Mouse (Mus musculus) brown adipose tissue, adult 24 weeks (tissue): ENCODE results near the gene Rreb1. TPM values are rescaled to one million over a fixed set of nuclear protein-coding genes. Genes with fewer than 3 reads are reported as not detected.

Experiments
- H3K27ac ChIP-seq: fragments of 200-500 bp; replicated peaks from 2 replicates; pipeline ENCODE4 v1.5.1; 2012; ENCODE audit warnings: low read depth, mild to moderate bottlenecking, low read length
- H3K4me1 ChIP-seq: fragments of 200-500 bp; 2 replicates; pipeline ENCODE4 v1.6.1; 2012; ENCODE audit warnings: low read length, mixed read lengths; ENCODE audit not compliant: control insufficient read depth, insufficient read depth, insufficient read length
- H3K4me3 ChIP-seq: fragments of 200-500 bp; 2 replicates; pipeline ENCODE4 v1.5.1; 2012; ENCODE audit warnings: low read depth, mild to moderate bottlenecking, low read length, moderate library complexity; ENCODE audit not compliant: insufficient read depth
- polyA plus RNA-seq: library from polyadenylated mRNA; stranded (reverse); fragments of >200 nt; gene quantifications from 2 replicates; pipeline ENCODE4 v1.2.4, GENCODE M21; 2012; ENCODE audit not compliant: missing spikeins, insufficient read depth, insufficient read length

Rreb1 gene
- polyA plus RNA-seq, 1 experiment = 43.1 TPM

DNA sequence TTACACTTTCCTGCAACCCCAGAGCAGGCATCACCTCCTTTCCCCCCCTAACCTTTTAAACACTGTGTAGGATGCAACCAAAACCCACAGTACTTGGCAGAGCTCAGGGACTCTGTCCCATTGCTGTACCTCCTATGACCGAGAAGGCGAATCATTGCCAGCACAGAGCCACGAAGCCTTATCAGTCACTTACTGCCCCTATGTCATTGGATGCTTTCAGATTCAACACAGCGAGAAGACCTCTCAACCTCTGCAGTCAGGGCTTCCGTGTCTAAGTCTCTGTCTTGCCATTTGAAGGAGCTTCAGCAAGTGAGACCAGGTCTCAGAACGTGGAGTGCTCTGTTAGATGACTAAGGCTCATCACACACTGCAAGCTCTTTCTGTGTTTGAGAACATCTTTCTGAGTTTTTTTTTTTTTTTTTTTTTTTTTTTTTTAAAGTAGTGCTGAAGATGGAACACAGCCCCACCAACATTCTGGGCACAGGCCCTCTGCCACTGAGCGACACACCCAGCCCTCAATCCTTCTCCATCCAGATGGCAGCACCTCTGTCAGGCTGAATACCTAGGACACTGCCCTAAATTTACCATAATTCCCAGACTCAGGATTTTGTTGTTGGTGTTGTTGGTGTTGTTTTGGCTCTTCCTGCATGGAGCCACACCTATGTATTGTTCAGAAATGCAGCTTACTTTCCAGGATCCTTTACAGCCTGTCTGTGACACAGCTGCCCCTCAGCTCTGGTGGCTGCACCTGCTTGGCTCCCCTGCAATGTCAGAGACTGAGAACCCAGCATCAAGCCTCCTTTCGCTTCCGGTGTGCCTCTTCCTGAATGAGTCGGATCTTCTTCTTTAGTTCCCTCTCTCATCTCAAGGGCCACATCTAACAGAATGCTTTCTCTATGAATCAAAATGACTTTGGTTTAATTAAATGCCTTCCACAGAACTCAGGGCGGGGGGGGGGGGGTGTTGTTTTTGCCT, 23.2 kb downstream of the Rreb1 start:
- Histone ChIP-seq H3K4me3 (no peak overlapping the region), H3K27ac (no peak overlapping the region), H3K4me1 (peaks cover 11% of the 10 kb centered on the region)

- H3K4me1 ChIP-seq = peaks cover 11% of the 10 kb centered on the region
- peak overlapping the region; percentile 58; the same call in 1 of the 2 replicates for H3K27ac ChIP-seq
- no peak overlapping the region for H3K4me3 ChIP-seq
Observed at GRCm38 (mm10) chr13:37802246-37803003, 24.2 kb downstream of the Rreb1 start.

DNA sequence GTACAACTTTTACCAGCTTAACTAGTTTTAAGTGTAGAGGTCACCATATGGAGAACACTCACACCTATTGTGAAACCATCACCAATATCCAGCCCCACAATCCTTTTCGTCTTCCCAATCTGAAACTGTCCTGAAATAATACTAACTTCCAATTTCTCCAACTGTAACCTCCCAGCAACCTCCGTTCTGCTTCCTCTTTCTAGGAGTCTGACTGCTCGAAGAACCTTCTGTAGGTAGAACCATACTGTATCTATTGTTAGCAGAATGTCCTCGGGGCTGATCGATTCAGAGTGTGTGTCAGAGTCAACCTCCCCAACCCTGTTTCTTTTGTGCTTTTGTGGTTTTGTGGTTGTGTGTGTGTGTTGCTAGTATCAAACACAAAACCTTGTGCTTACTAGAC, 25.0 kb downstream of the Rreb1 start:
- 0 out of 2 replicates have a peak overlapping the region, but pooled peaks have one; percentile 25 for H3K27ac ChIP-seq
- peaks cover 11% of the 10 kb centered on the region for H3K4me1 ChIP-seq
- no peak overlapping the region for H3K4me3 ChIP-seq

DNA sequence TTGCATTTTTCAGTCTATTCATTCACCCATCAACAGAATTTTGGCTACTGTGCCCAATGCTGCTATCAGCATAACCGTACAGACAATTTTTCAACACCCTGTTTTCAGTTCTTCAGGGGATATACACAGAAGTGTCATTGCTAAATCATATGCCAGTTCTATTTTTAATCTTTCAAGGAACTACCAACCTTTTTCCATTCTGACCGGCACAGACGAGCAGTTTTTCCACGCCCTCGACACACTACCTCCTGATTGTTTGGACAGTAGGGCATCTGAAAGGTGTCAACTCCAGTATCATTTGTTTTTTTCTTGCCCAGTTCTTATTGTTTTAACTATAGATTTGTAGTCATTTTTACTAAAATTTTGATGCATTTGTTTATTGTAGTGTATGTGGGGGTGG, 25.8 kb downstream of the Rreb1 start:
- Histone ChIP-seq H3K4me3 (no peak overlapping the region), H3K27ac (no peak overlapping the region), H3K4me1 (peaks cover 11% of the 10 kb centered on the region)

- H3K27ac ChIP-seq = no peak overlapping the region
Observed at GRCm38 (mm10) chr13:37815001-37815400, 36.8 kb downstream of the Rreb1 start.

GRCm38 (mm10) chr13:37816736-37817135, 38.5 kb downstream of the Rreb1 start:
- Histone ChIP-seq H3K27ac (no peak overlapping the region), H3K4me1 (no peaks in the 10 kb centered on the region), H3K4me3 (no peak overlapping the region)

More at GRCm38 (mm10) chr13:37815001-37815400, 36.8 kb downstream of the Rreb1 start:
- Histone ChIP-seq H3K4me1 (no peaks in the 10 kb centered on the region), H3K4me3 (no peak overlapping the region)

- Histone ChIP-seq H3K4me3 (no peak overlapping the region), H3K4me1 (0 out of 2 replicates have a peak, but pooled peaks cover 3% of the 10 kb centered on the region), H3K27ac (no peak overlapping the region)
Observed at GRCm38 (mm10) chr13:37821413-37821812, 43.2 kb downstream of the Rreb1 start.

- Histone ChIP-seq H3K4me3 (no peak overlapping the region), H3K27ac (no peak overlapping the region), H3K4me1 (0 out of 2 replicates have a peak, but pooled peaks cover 3% of the 10 kb centered on the region)
Observed at GRCm38 (mm10) chr13:37824331-37824920, 46.2 kb downstream of the Rreb1 start.

DNA sequence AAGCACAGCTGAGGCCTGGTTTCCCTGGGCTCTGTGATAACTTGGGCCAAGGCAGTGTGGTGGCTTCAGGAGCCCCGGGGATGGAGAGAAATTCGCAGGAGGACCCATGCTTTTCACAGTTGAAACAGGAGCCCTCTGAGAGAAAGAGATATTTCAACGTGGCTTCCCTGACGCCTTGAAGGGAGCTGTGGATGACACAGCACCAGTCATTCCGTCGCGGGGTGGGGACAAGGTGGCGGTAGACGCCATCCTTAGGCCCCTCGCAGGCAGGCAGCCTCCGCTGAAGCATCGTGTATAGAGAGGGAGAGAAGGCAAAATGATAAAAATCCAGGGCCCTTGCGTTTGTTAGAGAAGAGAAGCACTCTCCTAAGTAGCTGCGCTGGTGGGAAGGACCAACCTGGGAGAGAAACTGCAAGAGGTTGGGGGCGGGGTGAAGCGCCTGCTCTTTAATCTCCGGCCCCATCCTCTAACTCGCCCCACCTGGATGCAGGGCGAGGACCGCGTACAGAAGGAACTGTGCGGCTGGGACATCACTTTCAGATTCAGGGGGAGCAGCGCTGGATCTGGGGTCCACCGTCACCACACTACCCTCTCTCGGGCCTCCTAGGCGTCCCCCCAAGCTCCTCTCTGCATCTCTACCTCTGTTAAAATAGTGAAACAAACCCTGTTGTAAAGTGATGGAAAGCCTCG, 46.9 kb downstream of the Rreb1 start:
- Histone ChIP-seq H3K4me3 (peak overlapping the region; percentile 81), H3K27ac (peak overlapping the region; percentile 27; the same call in 1 of the 2 replicates), H3K4me1 (0 out of 2 replicates have a peak, but pooled peaks cover 3% of the 10 kb centered on the region)

- H3K4me3 ChIP-seq = peak overlapping the region; percentile 81
Observed at GRCm38 (mm10) chr13:37825646-37826280, 47.6 kb downstream of the Rreb1 start.

DNA sequence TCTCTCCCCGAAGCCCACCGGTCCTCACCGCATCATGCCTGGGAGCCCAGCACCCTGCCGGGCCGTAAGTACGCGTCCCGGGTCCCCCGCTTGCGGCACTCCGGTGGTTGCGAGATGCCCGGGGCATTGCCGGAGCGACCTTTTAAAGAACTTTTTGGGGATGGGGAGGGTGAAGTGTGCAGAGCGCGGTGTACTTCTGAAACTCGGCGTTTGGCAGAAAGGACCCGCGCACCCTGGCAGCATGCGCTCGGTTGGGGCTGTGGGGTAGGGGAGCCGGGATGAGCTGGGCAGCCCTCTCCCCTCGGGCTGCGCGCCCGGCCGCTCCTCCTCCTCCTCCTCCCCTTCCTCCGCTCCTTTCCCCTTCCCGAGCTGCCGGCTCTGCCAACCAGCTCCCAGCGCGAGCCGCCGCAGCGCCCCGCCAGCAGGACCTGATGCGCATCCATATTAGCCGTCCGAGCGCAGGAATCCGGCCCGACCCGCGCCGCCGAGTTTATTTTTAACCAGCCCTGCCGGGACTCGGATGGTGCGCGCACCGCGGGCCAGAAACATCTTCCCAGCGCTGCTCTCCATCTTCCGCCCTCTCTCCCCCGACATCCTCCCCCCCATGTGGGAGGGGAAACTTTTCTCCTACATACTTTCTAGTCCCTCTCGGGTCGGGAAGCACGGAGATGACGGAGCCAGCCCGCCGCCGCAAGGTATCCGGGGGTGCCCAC, 48.2 kb downstream of the Rreb1 start:
- H3K27ac ChIP-seq = peak overlapping the region; percentile 84
- H3K4me3 ChIP-seq = peak overlapping the region; percentile 81
- H3K4me1 ChIP-seq = peaks cover 5% of the 10 kb centered on the region

More at GRCm38 (mm10) chr13:37825646-37826280, 47.6 kb downstream of the Rreb1 start:
- peak overlapping the region; percentile 84 for H3K27ac ChIP-seq
- H3K4me1 ChIP-seq = 0 out of 2 replicates have a peak, but pooled peaks cover 3% of the 10 kb centered on the region

- Histone ChIP-seq H3K27ac (peak overlapping the region; percentile 84), H3K4me3 (peak overlapping the region; percentile 81), H3K4me1 (peaks cover 9% of the 10 kb centered on the region)
Observed at GRCm38 (mm10) chr13:37826994-37827262, 48.7 kb downstream of the Rreb1 start.

GRCm38 (mm10) chr13:37827263-37827995, 49.2 kb downstream of the Rreb1 start:
- peaks cover 14% of the 10 kb centered on the region for H3K4me1 ChIP-seq

More at GRCm38 (mm10) chr13:37827263-37827995, 49.2 kb downstream of the Rreb1 start:
- Histone ChIP-seq H3K4me3 (peak overlapping the region; percentile 81), H3K27ac (peak overlapping the region; percentile 84)
